Mouse (Mus musculus) T-helper 2 cell (primary cell): ENCODE measurements around the gene Pnkd.

Source experiments
- in situ Hi-C: fragments of 300-600 bp; cut with MboI, MseI; formaldehyde crosslinking; loops from one replicate; pipeline ENCODE4 v1.15.1; 2025; ENCODE audit warnings: high pct_unique_total_duplicates

Gene Pnkd

GRCm38 (mm10) chr1:74294733-74295455 lies 10.2 kb downstream of the Pnkd start:
- in situ Hi-C loops = loop anchor here (10.0 kb wide), 1 partner anchor 90 kb away; no protein-coding TSS in a partner anchor

GRCm38 (mm10) chr1:74295456-74296171 lies 10.9 kb downstream of the Pnkd start:
- in situ Hi-C loops = loop anchor here (10.0 kb wide), 1 partner anchor 89 kb away; no protein-coding TSS in a partner anchor

- in situ Hi-C loops = loop anchor here (10.0 kb wide), 1 partner anchor 88 kb away; no protein-coding TSS in a partner anchor
Observed at GRCm38 (mm10) chr1:74296477-74296876, 11.7 kb downstream of the Pnkd start.

GRCm38 (mm10) chr1:74297269-74297668 lies 12.5 kb downstream of the Pnkd start:
- in situ Hi-C loops = loop anchor here (10.0 kb wide), 1 partner anchor 88 kb away; no protein-coding TSS in a partner anchor

- in situ Hi-C loops = loop anchor here (10.0 kb wide), 1 partner anchor 87 kb away; no protein-coding TSS in a partner anchor
Observed at GRCm38 (mm10) chr1:74298157-74298750, 13.5 kb downstream of the Pnkd start.

- in situ Hi-C loops = loop anchor here (10.0 kb wide), 1 partner anchor 86 kb away; no protein-coding TSS in a partner anchor
Observed at GRCm38 (mm10) chr1:74298996-74299395, 14.3 kb downstream of the Pnkd start.

- in situ Hi-C loops = no loop called here
Observed at GRCm38 (mm10) chr1:74300347-74301110, 15.8 kb downstream of the Pnkd start.

GRCm38 (mm10) chr1:74302229-74302628 lies 17.5 kb downstream of the Pnkd start:
- in situ Hi-C loops = no loop called here

- in situ Hi-C loops = no loop called here
Observed at GRCm38 (mm10) chr1:74302835-74303234, 18.1 kb downstream of the Pnkd start.

- in situ Hi-C loops = no loop called here
Observed at GRCm38 (mm10) chr1:74303509-74304338, 19.0 kb downstream of the Pnkd start.

GRCm38 (mm10) chr1:74304339-74304790 lies 19.6 kb downstream of the Pnkd start:
- in situ Hi-C loops = no loop called here

GRCm38 (mm10) chr1:74304946-74305345 lies 20.2 kb downstream of the Pnkd start:
- in situ Hi-C loops = no loop called here

GRCm38 (mm10) chr1:74305522-74305921 lies 20.8 kb downstream of the Pnkd start, which contains the start of gene Tmbim1:
Gene Tmbim1 (minus strand): TSS chr1:74305622.
- in situ Hi-C loops = no loop called here

- in situ Hi-C loops = no loop called here
Observed at GRCm38 (mm10) chr1:74307146-74307545, 22.4 kb downstream of the Pnkd start.

GRCm38 (mm10) chr1:74308001-74308964 lies 23.6 kb downstream of the Pnkd start:
- in situ Hi-C loops = no loop called here

- in situ Hi-C loops = no loop called here
Observed at GRCm38 (mm10) chr1:74309767-74310166, 25.0 kb downstream of the Pnkd start.

GRCm38 (mm10) chr1:74313049-74313692 lies 28.4 kb downstream of the Pnkd start:
- in situ Hi-C loops = no loop called here

GRCm38 (mm10) chr1:74314796-74315195 lies 30.1 kb downstream of the Pnkd start:
- in situ Hi-C loops = no loop called here
